Mouse (Mus musculus): ENCODE measurements at regions not wholly inside any gene's neighbourhood (a gene's known extent, or its start where the extent isn't known, plus 50 kb on each side); places are given as distances from the start of the nearest gene placed in this dataset.
A peak's percentile ranks its signal among the peaks of the same experiment; 100 is the strongest.

DNA sequence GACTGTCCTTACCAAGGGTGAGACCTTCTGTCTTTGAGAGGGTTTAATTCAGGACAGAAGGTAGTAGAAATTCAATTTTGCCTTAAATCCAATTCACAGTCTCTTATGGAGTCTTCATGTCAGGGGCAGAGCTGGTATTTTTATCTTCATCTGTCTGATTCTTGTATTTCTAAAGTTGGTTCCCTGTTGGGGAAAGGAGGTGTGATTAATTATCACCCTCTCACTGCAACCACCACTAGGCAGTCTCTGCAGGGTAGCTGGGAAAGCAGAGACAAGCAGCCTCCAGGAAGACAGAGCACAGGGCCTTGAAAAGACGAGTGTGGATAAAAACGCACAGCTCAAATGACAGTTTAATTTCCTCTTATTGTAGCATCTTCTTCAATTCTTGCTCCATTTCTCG, 104.4 kb upstream of the Alg10b start:
- H3K4me3 ChIP-seq (replicated peaks) = no peak overlapping the region
- TF ChIP-seq GATA1 (IDR thresholded peaks at IDR 0.05; ENCODE audit: borderline replicate concordance, low read length) = no peak
- TF ChIP-seq FLI1 (IDR thresholded peaks at IDR 0.05; ENCODE audit: low read length) = no peak
- 0 out of 2 replicates have a peak, but pooled peaks cover 3% of the 10 kb centered on the region for H3K4me1 ChIP-seq
- H3K36me3 ChIP-seq (replicated peaks; ENCODE audit: low read length) = no peaks in the 10 kb centered on the region
- no peaks in the 10 kb centered on the region for H3K27me3 ChIP-seq (replicated peaks)
- H3K9me3 ChIP-seq = peaks cover 8% of the 10 kb centered on the region; the same call in 1 of the 2 replicates

DNA sequence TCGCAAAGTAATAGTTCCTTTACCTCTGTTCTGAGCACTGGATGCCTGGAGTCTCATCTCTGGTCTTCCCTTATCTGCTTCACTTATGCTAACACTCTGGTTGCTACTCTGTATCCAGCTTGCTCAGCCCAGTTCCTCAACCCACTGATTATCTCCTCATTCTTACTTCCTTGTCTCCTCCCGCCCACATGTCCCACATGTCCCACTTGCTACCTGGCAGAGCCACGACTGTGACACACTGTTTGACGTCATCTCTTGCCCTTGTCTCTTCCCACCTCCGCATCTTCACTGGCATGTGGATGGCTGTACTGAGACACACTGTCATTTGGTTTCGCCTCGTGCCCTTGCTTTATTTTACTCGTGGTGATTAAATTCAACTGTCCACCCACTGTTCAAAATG, 100.1 kb upstream of the Alg10b start:
- 0 out of 2 replicates have a peak, but pooled peaks cover 3% of the 10 kb centered on the region for H3K4me1 ChIP-seq
- H3K36me3 ChIP-seq (replicated peaks; ENCODE audit: low read length) = no peaks in the 10 kb centered on the region
- no peak for TF ChIP-seq GATA1 (IDR thresholded peaks at IDR 0.05; ENCODE audit: borderline replicate concordance, low read length)
- no peak for TF ChIP-seq FLI1 (IDR thresholded peaks at IDR 0.05; ENCODE audit: low read length)
- H3K27me3 ChIP-seq (replicated peaks) = no peaks in the 10 kb centered on the region
- H3K9me3 ChIP-seq = peaks cover 14% of the 10 kb centered on the region; the same call in 1 of the 2 replicates
- peak overlapping the region; percentile 67 for H3K4me3 ChIP-seq (replicated peaks)

DNA sequence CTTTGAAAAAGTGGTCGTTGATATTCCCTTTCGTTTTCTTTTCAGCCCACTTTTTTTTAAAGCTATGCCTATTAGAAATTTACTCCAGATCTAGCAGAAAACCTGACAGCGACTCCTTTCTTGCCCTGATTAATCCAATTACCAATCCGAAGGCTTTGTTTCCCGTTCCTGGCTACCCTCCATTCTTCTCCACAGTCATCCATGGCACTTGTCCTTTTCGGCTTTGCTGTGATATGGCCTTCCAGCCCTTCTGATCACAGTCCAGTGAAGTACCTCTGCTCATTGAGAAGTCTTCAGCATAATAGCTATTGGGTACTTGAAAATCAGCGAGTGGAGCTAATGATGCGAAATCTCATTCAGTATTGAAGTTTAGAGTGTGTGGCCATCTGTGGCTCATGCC, 99.0 kb upstream of the Alg10b start:
- H3K36me3 ChIP-seq (replicated peaks; ENCODE audit: low read length) = no peaks in the 10 kb centered on the region
- H3K27me3 ChIP-seq (replicated peaks) = no peaks in the 10 kb centered on the region
- TF ChIP-seq GATA1 (IDR thresholded peaks at IDR 0.05; ENCODE audit: borderline replicate concordance, low read length) (no peak), FLI1 (IDR thresholded peaks at IDR 0.05; ENCODE audit: low read length) (no peak)
- no peak overlapping the region for H3K4me3 ChIP-seq (replicated peaks)
- peaks cover 15% of the 10 kb centered on the region; the same call in 1 of the 2 replicates for H3K9me3 ChIP-seq
- 0 out of 2 replicates have a peak, but pooled peaks cover 3% of the 10 kb centered on the region for H3K4me1 ChIP-seq

DNA sequence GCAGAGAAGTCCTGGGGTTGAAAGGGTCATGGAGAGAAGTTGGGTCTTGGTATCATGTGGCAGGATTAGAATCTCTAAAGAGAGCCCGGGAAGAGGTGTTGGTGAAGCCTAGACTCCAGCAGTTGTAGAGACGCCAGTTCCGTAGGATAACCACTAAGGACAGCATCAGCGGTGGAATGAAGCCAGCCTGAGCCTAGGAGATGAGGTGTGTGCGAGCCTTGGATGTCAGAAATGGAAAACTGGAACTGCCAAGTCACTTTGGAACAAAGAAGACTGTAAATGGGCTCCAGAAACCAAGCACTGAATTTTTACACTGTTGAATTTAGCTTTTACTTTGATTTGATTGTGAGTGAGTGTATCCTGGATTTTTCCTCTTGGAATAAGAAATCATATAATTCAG, 92.3 kb upstream of the Alg10b start:
- no peak for TF ChIP-seq GATA1 (IDR thresholded peaks at IDR 0.05; ENCODE audit: borderline replicate concordance, low read length)
- no peak for TF ChIP-seq FLI1 (IDR thresholded peaks at IDR 0.05; ENCODE audit: low read length)
- Histone ChIP-seq H3K9me3 (peaks cover 11% of the 10 kb centered on the region; the same call in 1 of the 2 replicates), H3K4me1 (no peaks in the 10 kb centered on the region; the same call in 1 of the 2 replicates), H3K4me3 (replicated peaks) (no peak overlapping the region), H3K36me3 (replicated peaks; ENCODE audit: low read length) (no peaks in the 10 kb centered on the region), H3K27me3 (replicated peaks) (no peaks in the 10 kb centered on the region)

DNA sequence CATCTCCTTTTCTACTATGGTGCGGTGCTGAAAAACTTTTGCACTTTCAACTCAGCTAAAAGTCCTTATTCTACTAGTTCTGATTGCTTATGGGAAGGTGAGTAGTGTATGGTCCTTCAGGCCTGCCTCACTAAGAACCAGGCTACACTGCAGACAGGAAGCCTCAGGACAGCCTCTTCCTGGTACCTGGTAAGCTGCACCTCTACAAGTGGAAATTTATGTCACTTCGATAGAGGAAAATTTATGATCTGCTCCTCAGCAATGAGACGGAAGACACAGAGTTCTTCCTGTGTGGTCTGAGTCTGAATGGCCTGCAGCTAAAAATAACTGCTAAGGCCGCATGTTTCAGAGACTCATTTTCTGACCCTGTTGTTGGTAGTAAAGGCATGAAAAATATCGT, 83.1 kb upstream of the Alg10b start:
- no peaks in the 10 kb centered on the region; the same call in 1 of the 2 replicates for H3K4me1 ChIP-seq
- no peaks in the 10 kb centered on the region for H3K36me3 ChIP-seq (replicated peaks; ENCODE audit: low read length)
- TF ChIP-seq GATA1 (IDR thresholded peaks at IDR 0.05; ENCODE audit: borderline replicate concordance, low read length) (no peak), FLI1 (IDR thresholded peaks at IDR 0.05; ENCODE audit: low read length) (no peak)

DNA sequence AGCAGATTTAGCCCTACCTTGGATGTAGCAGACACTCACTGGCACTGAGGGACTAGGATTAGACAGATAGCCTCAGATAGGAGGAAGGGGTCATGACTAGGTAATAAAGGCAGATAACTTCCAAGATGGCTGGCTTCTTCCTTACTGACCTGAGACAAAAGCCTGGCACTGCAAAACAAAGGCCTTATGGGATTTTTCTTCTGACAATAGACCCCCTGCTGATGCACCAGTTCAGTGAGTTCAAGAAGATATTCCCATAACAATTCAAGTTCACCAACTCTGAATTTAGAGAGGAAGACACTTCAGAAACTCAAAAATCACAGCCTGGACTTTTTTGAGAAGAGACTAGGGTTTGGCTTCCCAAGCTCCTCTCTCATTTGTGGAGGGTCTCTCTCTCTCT, 75.4 kb upstream of the Alg10b start:
- no peaks in the 10 kb centered on the region for H3K36me3 ChIP-seq (replicated peaks; ENCODE audit: low read length)
- no peaks in the 10 kb centered on the region for H3K4me1 ChIP-seq
- H3K9me3 ChIP-seq = no peaks in the 10 kb centered on the region; the same call in 1 of the 2 replicates
- TF ChIP-seq FLI1 (IDR thresholded peaks at IDR 0.05; ENCODE audit: low read length) (no peak), GATA1 (IDR thresholded peaks at IDR 0.05; ENCODE audit: borderline replicate concordance, low read length) (no peak)
- no peaks in the 10 kb centered on the region for H3K27me3 ChIP-seq (replicated peaks)
- H3K4me3 ChIP-seq (replicated peaks) = no peak overlapping the region

More for the DNA sequence above, 83.1 kb upstream of the Alg10b start:
- H3K9me3 ChIP-seq = peaks cover 10% of the 10 kb centered on the region
- H3K4me3 ChIP-seq (replicated peaks) = no peak overlapping the region
- H3K27me3 ChIP-seq (replicated peaks) = no peaks in the 10 kb centered on the region

DNA sequence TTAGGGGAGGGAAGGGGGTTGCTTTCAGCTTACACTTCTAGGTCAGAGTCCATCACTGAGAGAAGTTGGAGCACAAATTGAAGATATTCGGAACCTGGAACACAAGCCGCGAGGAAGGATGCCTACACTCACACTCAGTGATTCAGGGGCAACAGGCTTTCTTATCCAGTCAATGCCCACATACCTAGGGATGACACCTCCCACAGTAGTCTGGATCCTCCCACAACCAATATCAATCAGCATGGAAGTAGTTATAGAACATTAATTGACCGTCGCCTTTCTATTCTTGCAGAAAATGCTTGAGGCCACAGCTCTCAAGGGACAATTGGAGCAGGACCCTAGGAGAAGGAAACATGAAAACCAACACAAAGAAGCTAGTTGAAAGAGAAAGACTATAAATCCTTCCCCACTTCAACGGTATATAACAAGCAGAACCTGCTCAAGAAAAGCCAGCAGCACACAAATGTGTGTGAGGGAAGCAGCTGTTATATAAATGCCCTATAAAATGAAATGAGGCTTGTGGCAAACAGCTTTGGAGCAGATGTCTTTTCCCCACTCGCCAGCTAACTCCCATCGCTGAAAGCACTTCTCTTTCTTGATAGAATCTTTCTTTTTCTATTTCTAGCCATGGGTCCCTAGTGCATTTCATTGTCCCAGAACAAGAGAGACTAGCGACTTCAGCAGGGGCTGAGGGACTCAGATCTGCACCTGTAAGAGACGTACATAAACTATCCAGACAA, 70.1 kb upstream of the Alg10b start:
- TF ChIP-seq GATA1 (IDR thresholded peaks at IDR 0.05; ENCODE audit: borderline replicate concordance, low read length) = no peak
- TF ChIP-seq FLI1 (IDR thresholded peaks at IDR 0.05; ENCODE audit: low read length) = no peak

More for the DNA sequence above, 70.1 kb upstream of the Alg10b start:
- no peak overlapping the region for H3K4me3 ChIP-seq (replicated peaks)
- no peaks in the 10 kb centered on the region; the same call in 1 of the 2 replicates for H3K9me3 ChIP-seq
- H3K36me3 ChIP-seq (replicated peaks; ENCODE audit: low read length) = no peaks in the 10 kb centered on the region
- no peaks in the 10 kb centered on the region for H3K27me3 ChIP-seq (replicated peaks)
- H3K4me1 ChIP-seq = no peaks in the 10 kb centered on the region

All from megakaryocyte, embryonic 14.5 days (primary cell).